Mouse (Mus musculus) embryonic facial prominence, embryonic 14.5 days (tissue): Measurements from ENCODE around the gene Slc44a3. TPM values are rescaled to one million over a fixed set of nuclear protein-coding genes. Genes with fewer than 3 reads are reported as not detected.

ENCODE experiments used
- ATAC-seq: fragments of 200-750 bp; cut with Nextera tagmentation; 2 replicates; pipeline ENCODE4 v1.8.0; 2017; ENCODE audit warnings: low read depth, moderate number of reproducible peaks, moderate TSS enrichment
- DNase-seq: peaks from one replicate; pipeline ENCODE4 v3.0.0-alpha.2; 2015; ENCODE audit warnings: low spot score
- H3K27ac ChIP-seq: fragments of 300-500 bp; sonication (generic); replicated peaks from 2 replicates; pipeline ENCODE4 v1.5.1; 2014; ENCODE audit warnings: low read depth, mild to moderate bottlenecking, low read length, moderate library complexity
- H3K27me3 ChIP-seq: fragments of 300-500 bp; sonication (generic); replicated peaks from 2 replicates; pipeline ENCODE4 v1.6.1; 2014; ENCODE audit warnings: low read length; ENCODE audit not compliant: control insufficient read depth, insufficient read depth
- H3K36me3 ChIP-seq: fragments of 300-500 bp; sonication (generic); 2 replicates; pipeline ENCODE4 v1.6.1; 2014; ENCODE audit warnings: low read length, mixed read lengths; ENCODE audit not compliant: control insufficient read depth, insufficient read depth
- H3K4me1 ChIP-seq: fragments of 300-500 bp; sonication (generic); 2 replicates; pipeline ENCODE4 v1.6.1; 2014; ENCODE audit warnings: antibody characterized with exemption, low read length; ENCODE audit not compliant: control insufficient read depth, insufficient read depth
- H3K4me2 ChIP-seq: fragments of 300-500 bp; sonication (generic); 2 replicates; pipeline ENCODE4 v1.6.1; 2014; ENCODE audit warnings: low read depth, mild to moderate bottlenecking, low read length, moderate library complexity, mixed read lengths
- H3K4me3 ChIP-seq: fragments of 300-500 bp; sonication (generic); 2 replicates; pipeline ENCODE4 v1.5.1; 2014; ENCODE audit warnings: low read depth, mild to moderate bottlenecking, low read length
- H3K9ac ChIP-seq: fragments of 300-500 bp; sonication (generic); 2 replicates; pipeline ENCODE4 v1.6.1; 2014; ENCODE audit warnings: low read depth, mild to moderate bottlenecking, low read length, moderate library complexity, mixed read lengths
- H3K9me3 ChIP-seq: fragments of 300-500 bp; sonication (generic); 2 replicates; pipeline ENCODE4 v1.6.1; 2016; ENCODE audit warnings: low read length; ENCODE audit not compliant: control insufficient read depth
- WGBS: fragments of 180-500 bp; shearing (Covaris S2); extraction: QIAGEN DNeasy Blood & Tissue Kit; methylation state at CpG from one replicate; pipeline ENCODE4 v1.1.7; 2014; 5-methylcytosine and 5-hydroxymethylcytosine counted together
- polyA plus RNA-seq: library from polyadenylated mRNA; unstranded; fragments of >200 nt; fragmentation: Nextera tagmentation; extraction: Ambion mirVana; gene quantifications from 2 replicates; pipeline ENCODE4 v1.2.1, GENCODE M21; 2014

Gene Slc44a3
- polyA plus RNA-seq, 1 experiment from 2014 or later: 6.4 TPM

DNA sequence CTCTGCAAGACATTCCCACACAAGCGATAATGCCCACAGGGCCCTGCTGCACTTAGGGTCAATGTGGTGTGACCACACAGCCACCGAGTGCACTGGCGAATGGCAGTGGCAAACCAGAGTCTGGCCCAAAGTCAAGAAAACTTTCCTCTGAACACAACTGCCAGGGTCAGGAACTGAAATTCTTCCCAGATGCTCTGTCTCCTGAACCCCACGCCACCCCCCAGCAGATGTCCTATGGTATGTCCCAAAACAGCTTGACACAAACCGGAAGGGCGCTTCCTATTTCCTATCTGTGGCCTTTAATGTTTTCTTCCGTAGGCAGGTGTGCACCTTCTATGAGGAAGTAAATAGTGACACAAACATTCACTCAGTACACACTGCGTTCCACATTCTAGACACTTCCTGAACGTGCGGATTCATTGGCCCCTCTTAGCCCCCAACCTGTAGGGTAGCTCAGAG is 65.1 kb downstream of the Slc44a3 start:
- no peaks in the 10 kb centered on the region for H3K36me3 ChIP-seq
- ATAC-seq (no peak), DNase-seq (peak; percentile 50)
- peaks cover 56% of the 10 kb centered on the region for H3K4me1 ChIP-seq
- H3K27ac ChIP-seq: no peak overlapping the region
- no peak overlapping the region for H3K9ac ChIP-seq
- WGBS: 52% methylated on average over 10 of the region's 10 CpGs
- H3K4me2 ChIP-seq: no peak overlapping the region
- H3K27me3 ChIP-seq: no peaks in the 10 kb centered on the region
- H3K9me3 ChIP-seq: no peaks in the 10 kb centered on the region
- H3K4me3 ChIP-seq: no peak overlapping the region

DNA sequence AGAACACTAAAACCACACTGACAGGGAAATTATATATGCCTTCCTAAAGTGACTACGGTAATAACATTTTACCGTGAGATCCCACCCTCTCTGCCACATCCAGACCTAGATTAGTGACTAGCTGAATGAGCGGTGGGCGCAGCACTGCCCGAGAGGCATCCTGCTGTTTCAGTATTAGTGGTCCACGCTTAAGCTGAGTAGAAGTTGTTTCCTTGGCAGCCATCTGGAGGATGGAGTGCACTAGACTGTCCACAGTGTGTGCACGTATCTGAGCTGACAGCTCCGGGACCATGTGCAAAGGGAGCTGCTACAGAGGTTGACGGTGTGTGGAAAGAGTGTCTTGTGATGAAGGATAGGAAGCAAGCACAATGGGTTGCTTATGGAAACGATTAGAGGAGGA is 66.4 kb downstream of the Slc44a3 start:
- H3K4me1 ChIP-seq: peaks cover 53% of the 10 kb centered on the region
- H3K27me3 ChIP-seq: no peaks in the 10 kb centered on the region
- no peak overlapping the region for H3K9ac ChIP-seq
- WGBS: 48% methylated on average over 10 of the region's 10 CpGs
- H3K27ac ChIP-seq: 0 out of 2 replicates have a peak overlapping the region, but pooled peaks have one; percentile 78
- 0 out of 2 replicates have a peak, but pooled peaks cover 9% of the 10 kb centered on the region for H3K36me3 ChIP-seq
- H3K4me2 ChIP-seq: no peak overlapping the region
- DNase-seq (peak; percentile 61), ATAC-seq (peak; percentile 5; the same call in 1 of the 2 replicates)
- no peaks in the 10 kb centered on the region for H3K9me3 ChIP-seq
- no peak overlapping the region for H3K4me3 ChIP-seq

DNA sequence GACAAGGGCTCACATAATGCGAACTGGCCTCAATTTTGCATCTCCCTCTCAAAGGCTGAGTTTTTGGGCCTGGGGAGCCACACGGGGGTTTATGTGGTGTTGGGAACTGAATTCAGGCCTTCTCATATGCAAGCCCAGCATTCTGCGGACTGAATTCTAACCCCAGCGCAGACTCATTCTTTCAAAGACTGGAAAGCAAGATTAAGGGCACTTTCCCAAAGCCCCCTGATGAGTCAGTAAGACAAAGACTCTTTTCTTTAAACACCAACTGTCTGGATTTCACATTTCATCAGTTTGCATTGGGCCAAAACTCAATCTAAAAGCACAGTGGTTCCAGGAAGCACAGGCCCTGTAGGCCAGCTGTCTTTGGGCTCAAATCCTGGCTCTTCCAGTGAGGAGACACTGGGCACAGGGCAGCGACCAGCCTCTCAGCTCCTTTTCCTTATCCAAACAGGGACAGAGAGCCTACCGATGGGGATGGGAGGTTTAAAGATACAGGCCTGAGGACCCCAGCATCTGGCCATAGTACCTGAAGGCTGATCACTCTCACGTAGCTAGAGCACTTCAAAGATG is 67.4 kb downstream of the Slc44a3 start:
- Histone ChIP-seq H3K27ac (peak overlapping the region; percentile 78), H3K9me3 (no peaks in the 10 kb centered on the region), H3K4me1 (peaks cover 43% of the 10 kb centered on the region), H3K36me3 (peaks cover 18% of the 10 kb centered on the region), H3K27me3 (no peaks in the 10 kb centered on the region), H3K4me2 (no peak overlapping the region), H3K4me3 (no peak overlapping the region), H3K9ac (0 out of 2 replicates have a peak overlapping the region, but pooled peaks have one; percentile 15)
- DNase-seq (peak; percentile 75), ATAC-seq (no peak; the same call in 1 of the 2 replicates)
- WGBS: 36% methylated on average over 7 of the region's 7 CpGs

DNA sequence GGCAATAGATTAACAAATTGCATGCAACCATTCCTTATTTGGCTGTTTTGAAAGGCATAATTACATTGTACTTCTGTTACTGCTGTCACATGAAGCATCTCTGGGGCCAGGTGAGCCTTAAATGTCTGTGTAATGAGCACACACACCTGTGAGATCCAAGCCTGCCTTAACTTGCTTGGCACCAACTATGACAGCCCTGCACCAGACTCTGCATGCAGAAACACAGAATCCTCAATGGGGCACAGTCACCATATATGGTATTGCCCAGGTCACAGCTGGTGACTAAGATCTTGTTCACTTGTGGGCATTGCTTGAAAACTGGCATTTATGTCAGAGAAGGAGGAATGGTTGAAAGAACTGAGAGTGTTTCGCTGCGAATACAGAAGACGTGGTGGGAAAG is 69.4 kb downstream of the Slc44a3 start:
- DNase-seq (peak; percentile 60), ATAC-seq (no peak; the same call in 1 of the 2 replicates)
- Histone ChIP-seq H3K4me1 (peaks cover 30% of the 10 kb centered on the region), H3K27me3 (no peaks in the 10 kb centered on the region), H3K4me2 (no peak overlapping the region), H3K4me3 (no peak overlapping the region), H3K36me3 (peaks cover 34% of the 10 kb centered on the region), H3K27ac (no peak overlapping the region), H3K9ac (no peak overlapping the region), H3K9me3 (no peaks in the 10 kb centered on the region)
- WGBS: 72% methylated on average over 3 of the region's 3 CpGs

DNA sequence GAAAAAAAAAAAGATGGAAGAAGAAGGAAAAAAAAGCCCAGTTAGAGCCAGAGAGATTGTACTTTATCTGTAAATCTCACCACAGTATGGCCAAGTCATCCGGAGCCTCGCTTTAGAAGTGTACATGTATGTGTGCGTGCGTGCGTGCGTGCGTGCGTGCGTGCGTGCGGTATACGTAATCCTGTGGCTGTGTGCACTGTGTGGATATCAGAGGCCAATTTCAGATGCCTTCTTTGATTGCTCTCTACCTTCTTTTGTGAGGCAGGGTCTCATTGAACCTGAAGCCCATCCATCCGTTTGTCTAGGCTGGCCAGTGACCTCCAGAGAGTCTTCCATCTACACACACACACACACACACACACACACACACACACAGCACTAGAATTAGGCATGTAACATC is 70.7 kb downstream of the Slc44a3 start:
- no peak overlapping the region for H3K27ac ChIP-seq
- peaks cover 27% of the 10 kb centered on the region for H3K4me1 ChIP-seq
- 92% methylated on average over 13 of the region's 13 CpGs for WGBS
- ATAC-seq (no peak), DNase-seq (no peak)
- H3K4me2 ChIP-seq: no peak overlapping the region
- peaks cover 47% of the 10 kb centered on the region for H3K36me3 ChIP-seq
- no peak overlapping the region for H3K4me3 ChIP-seq
- H3K27me3 ChIP-seq: no peaks in the 10 kb centered on the region
- no peak overlapping the region for H3K9ac ChIP-seq
- no peaks in the 10 kb centered on the region for H3K9me3 ChIP-seq

DNA sequence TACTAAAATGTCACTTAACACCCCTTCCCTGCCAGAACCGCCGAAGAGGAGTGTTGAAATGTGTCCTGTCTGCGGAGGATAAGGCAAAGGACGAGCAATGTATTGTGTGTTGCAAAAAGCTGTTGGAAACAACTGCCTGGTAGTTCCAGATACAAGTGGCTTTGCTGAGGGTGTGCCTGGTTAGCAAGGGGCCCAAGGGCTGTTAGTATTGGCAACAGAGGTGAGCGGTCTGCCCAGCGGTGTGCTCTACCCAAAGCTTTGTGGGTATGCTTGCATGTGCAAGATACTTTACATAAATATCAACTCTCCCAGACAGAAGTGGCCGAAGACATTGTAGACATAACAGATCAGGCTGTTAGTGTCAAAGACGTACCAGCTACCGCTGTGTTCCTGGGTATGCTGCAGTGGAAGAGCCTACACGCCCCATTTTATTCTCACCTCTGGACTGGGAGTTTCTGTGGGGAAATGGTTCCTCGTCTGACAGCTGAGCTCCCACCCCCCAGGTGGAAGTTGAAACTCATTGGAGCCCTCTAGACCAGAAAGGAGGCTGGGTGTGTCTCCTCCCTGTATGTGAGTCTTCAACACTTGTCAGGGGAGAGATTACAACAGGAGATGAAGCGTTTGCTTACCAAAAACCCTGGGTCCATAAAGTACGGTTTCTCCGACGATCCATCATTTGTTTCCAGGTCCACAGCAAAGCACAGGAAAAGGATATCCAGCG is 71.6 kb downstream of the Slc44a3 start:
- H3K4me3 ChIP-seq: no peak overlapping the region
- DNase-seq: no peak
- H3K27ac ChIP-seq: no peak overlapping the region
- no peak overlapping the region for H3K9ac ChIP-seq
- H3K27me3 ChIP-seq: no peaks in the 10 kb centered on the region
- no peak for ATAC-seq
- WGBS: 84% methylated on average over 16 of the region's 16 CpGs
- H3K4me1 ChIP-seq: peaks cover 21% of the 10 kb centered on the region
- H3K9me3 ChIP-seq: no peaks in the 10 kb centered on the region
- no peak overlapping the region for H3K4me2 ChIP-seq
- H3K36me3 ChIP-seq: peaks cover 55% of the 10 kb centered on the region

DNA sequence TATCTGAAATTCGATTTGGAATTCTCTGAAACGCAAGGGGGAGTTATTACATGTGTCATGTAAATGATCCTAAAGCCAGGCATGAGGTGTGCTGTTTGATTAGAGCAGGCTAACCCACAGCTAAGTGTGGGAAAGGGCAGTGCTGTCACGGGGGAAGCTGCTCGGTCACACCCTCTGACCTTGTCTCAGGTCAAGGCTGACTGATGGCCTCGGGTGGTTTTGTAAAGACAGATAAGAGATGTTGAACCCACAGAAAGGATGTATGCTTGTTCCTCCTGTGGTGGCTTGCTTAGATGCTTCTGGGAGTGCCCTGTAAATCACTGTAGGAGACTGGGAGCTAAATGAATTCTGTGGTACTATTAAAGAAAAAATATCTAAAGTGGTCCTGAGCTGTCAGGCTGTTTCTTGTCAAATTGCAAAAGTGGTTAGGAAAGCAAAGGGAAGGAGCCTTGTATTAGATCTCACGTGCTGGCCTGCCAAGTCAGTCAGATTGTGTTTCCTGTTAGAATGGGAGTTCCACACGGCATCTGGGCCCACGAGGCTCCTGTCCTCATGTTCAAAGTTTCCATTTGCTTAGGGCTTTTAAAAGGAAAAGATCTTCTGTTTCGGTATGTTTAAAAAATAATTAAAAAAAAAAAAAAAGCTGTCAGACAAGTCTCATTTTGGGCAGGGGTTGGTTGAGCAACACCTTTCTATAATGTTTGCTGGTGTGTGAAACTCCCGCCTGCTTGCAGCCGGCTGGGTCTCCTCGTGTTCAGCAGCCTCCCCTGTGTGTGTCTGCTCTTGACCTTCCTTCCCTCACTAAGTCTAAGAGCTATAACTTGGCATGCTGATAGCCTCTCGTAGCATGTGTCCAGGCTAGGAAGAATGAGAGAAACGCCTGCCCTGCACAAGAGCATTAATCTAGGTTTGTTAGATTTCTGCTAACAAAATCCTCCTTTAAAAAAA is 73.4 kb downstream of the Slc44a3 start:
- no peaks in the 10 kb centered on the region for H3K9me3 ChIP-seq
- DNase-seq (no peak), ATAC-seq (no peak)
- 67% methylated on average over 14 of the region's 14 CpGs for WGBS
- peaks cover 74% of the 10 kb centered on the region for H3K36me3 ChIP-seq
- H3K4me1 ChIP-seq: peaks cover 4% of the 10 kb centered on the region; the same call in 1 of the 2 replicates
- no peak overlapping the region; the same call in 1 of the 2 replicates for H3K27ac ChIP-seq
- no peak overlapping the region for H3K4me2 ChIP-seq
- no peaks in the 10 kb centered on the region for H3K27me3 ChIP-seq
- H3K9ac ChIP-seq: no peak overlapping the region
- H3K4me3 ChIP-seq: no peak overlapping the region

DNA sequence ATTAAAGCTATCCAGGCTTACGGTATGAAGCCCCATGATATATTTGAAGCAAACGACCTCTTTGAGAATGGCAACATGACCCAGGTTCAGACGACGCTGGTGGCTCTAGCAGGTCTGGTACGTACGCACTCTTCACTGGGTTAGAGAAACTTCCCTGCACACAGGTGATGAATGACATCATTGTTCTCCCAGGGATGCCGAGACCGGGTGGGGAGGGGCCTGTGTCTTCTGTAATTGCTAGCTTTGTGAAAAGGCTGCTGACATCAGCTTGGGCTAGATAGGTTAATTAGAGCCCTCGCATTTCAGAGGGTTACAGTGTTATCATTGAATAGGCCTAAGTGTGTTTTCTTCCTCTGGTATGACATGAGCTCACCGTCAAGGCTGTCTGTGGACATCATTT is 80.8 kb downstream of the Slc44a3 start:
- Histone ChIP-seq H3K36me3 (peaks cover 70% of the 10 kb centered on the region), H3K9me3 (no peaks in the 10 kb centered on the region), H3K27me3 (no peaks in the 10 kb centered on the region), H3K4me3 (no peak overlapping the region), H3K27ac (no peak overlapping the region), H3K9ac (no peak overlapping the region), H3K4me2 (no peak overlapping the region), H3K4me1 (peaks cover 6% of the 10 kb centered on the region; the same call in 1 of the 2 replicates)
- DNase-seq: no peak
- 0 out of 2 replicates have a peak, but pooled peaks have one; percentile 17 for ATAC-seq
- WGBS: 64% methylated on average over 10 of the region's 10 CpGs
